Mouse (Mus musculus) CH12.LX (cell line): ENCODE results near the gene Olfr1475.

Experiments
- CTCF ChIP-seq, 2 experiments: IDR thresholded peaks in 1 of 2; conservative IDR thresholded peaks in 1 of 2; 2 replicates each; pipeline ENCODE4 v1.5.1; 2011 to 2012; ENCODE audit warnings: low read depth in 2 of 2, low read length in 2 of 2, improper control_type of control experiment in 1 of 2, inconsistent platforms in 1 of 2, mild to moderate bottlenecking in 1 of 2, moderate library complexity in 1 of 2
- RCOR1 ChIP-seq: conservative IDR thresholded peaks from 2 replicates; pipeline ENCODE4 v1.6.1; 2012; ENCODE audit warnings: low read depth, mild to moderate bottlenecking, inconsistent platforms, low read length, improper control_type of control experiment
- USF1 ChIP-seq: IDR thresholded peaks from 2 replicates; pipeline ENCODE4 v1.6.1; 2014; ENCODE audit warnings: low read depth, mild to moderate bottlenecking, inconsistent platforms, low read length, improper control_type of control experiment

- TF ChIP-seq CTCF (conservative IDR thresholded peaks at IDR 0.05 in 1 of 2, IDR thresholded peaks at IDR 0.05 in 1 of 2; ENCODE audit: low read depth in 2 of 2, low read length in 2 of 2), result no peak
- no peak for TF ChIP-seq RCOR1
- TF ChIP-seq USF1, result no peak
Observed at GRCm38 (mm10) chr19:13527613-13528012, 47.6 kb upstream of the Olfr1475 start, which contains the start of gene Olfr1480.
